Mouse (Mus musculus) kidney, embryonic 16.5 days (tissue): ENCODE results near the gene Jazf1. TPM values are rescaled to one million over a fixed set of nuclear protein-coding genes. Genes with fewer than 3 reads are reported as not detected.

ENCODE experiments used
- ATAC-seq: fragments of 200-750 bp; cut with Nextera tagmentation; 2 replicates; pipeline ENCODE4 v1.8.0; 2017; ENCODE audit warnings: moderate TSS enrichment; ENCODE audit not compliant: low FRiP score, low TSS enrichment
- H3K27ac ChIP-seq: fragments of 300-500 bp; sonication (generic); 2 replicates; pipeline ENCODE4 v1.5.1; 2014; ENCODE audit warnings: low read length
- H3K27me3 ChIP-seq: fragments of 300-500 bp; sonication (generic); 2 replicates; pipeline ENCODE4 v1.6.1; 2014; ENCODE audit warnings: low read length, control low read depth, mixed read lengths; ENCODE audit not compliant: insufficient read depth
- H3K36me3 ChIP-seq: fragments of 300-500 bp; sonication (generic); 2 replicates; pipeline ENCODE4 v1.6.1; 2014; ENCODE audit warnings: low read length, control low read depth, mixed read lengths; ENCODE audit not compliant: insufficient read depth
- H3K4me1 ChIP-seq: fragments of 300-500 bp; sonication (generic); 2 replicates; pipeline ENCODE4 v1.6.1; 2014; ENCODE audit warnings: low read length, control low read depth, mixed read lengths; ENCODE audit not compliant: insufficient read depth
- H3K4me2 ChIP-seq: fragments of 300-500 bp; sonication (generic); replicated peaks from 2 replicates; pipeline ENCODE4 v1.6.1; 2014; ENCODE audit warnings: low read depth, low read length
- H3K4me3 ChIP-seq: fragments of 300-500 bp; sonication (generic); 2 replicates; pipeline ENCODE4 v1.5.1; 2014; ENCODE audit warnings: mild to moderate bottlenecking, low read length
- H3K9ac ChIP-seq: fragments of 300-500 bp; sonication (generic); replicated peaks from 2 replicates; pipeline ENCODE4 v1.6.1; 2014; ENCODE audit warnings: low read length
- H3K9me3 ChIP-seq: fragments of 300-500 bp; sonication (generic); 2 replicates; pipeline ENCODE4 v1.6.1; 2016; ENCODE audit warnings: low read length, control low read depth
- WGBS: fragments of 180-500 bp; shearing (Covaris S2); extraction: QIAGEN DNeasy Blood & Tissue Kit; methylation state at CpG from one replicate; pipeline ENCODE4 v1.1.7; 2014; 5-methylcytosine and 5-hydroxymethylcytosine counted together
- polyA plus RNA-seq: library from polyadenylated mRNA; unstranded; fragments of >200 nt; fragmentation: Nextera tagmentation; extraction: Ambion mirVana; gene quantifications from 2 replicates; pipeline ENCODE4 v1.2.1, GENCODE M21; 2015

Gene Jazf1
- polyA plus RNA-seq, 1 experiment from 2014 or later, result 3.3 TPM

DNA sequence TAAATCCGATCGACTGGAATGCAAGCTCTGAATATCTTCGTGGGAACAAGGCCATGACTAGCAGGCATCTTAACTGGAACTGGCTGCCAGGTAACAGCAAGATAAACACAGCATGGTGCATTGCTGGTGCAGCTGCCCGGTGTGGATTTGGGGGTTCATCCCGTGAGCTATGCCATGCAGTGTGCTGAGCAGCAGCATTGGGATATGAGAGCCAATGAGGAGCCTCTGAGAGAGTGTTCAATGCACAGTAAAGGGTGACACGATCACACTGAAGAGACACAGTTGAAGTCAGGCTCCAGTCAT is 105.0 kb downstream of the Jazf1 start:
- no peak overlapping the region for H3K4me3 ChIP-seq
- no peaks in the 10 kb centered on the region for H3K9me3 ChIP-seq
- peaks cover 23% of the 10 kb centered on the region for H3K4me1 ChIP-seq
- no peak overlapping the region for H3K9ac ChIP-seq
- WGBS, result 45% methylated on average over 6 of the region's 6 CpGs
- no peak overlapping the region for H3K27ac ChIP-seq
- no peaks in the 10 kb centered on the region for H3K36me3 ChIP-seq
- no peak overlapping the region for H3K4me2 ChIP-seq
- ATAC-seq, result no peak
- H3K27me3 ChIP-seq, result no peaks in the 10 kb centered on the region

DNA sequence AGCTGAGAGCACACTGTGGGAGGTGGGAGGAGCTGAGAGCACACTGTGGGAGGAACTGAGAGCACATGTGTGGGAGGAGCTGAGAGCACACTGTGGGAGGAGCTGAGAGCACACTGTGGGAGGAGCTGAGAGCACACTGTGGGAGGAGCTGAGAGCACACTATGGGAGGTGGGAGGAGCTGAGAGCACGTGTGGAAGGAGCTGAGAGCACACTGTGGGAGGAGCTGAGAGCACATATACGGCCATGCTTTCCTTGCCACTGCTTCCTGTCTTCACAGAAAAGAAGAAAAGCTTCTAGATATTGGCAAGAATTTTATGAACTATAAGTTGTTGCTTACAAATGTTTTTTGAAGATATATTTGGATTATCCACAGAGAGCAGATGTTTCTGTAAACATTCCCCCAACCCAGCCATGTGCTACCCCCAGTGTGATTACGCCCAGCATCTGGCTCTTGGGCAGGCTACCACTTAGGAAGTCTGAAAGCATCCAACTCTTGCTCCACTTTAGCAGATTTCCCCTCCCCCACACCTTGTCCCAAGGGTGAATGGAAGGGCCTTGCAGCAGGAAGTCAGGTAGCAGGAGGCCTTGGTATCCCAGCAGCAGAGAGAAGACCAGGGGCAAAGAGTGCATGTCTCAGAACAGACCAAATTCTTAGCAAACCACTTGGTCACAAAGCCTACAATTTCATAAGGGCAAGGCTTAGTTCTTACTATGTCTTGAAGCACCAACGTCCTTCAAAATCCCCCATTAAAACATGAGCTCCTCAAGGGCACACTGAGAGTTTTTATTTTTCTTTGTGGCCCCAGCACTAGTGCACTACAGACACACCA is 105.6 kb downstream of the Jazf1 start:
- Histone ChIP-seq H3K27me3 (no peaks in the 10 kb centered on the region), H3K4me2 (no peak overlapping the region), H3K27ac (peak overlapping the region; percentile 49; the same call in 1 of the 2 replicates), H3K9ac (no peak overlapping the region), H3K36me3 (no peaks in the 10 kb centered on the region), H3K4me1 (peaks cover 21% of the 10 kb centered on the region), H3K4me3 (no peak overlapping the region), H3K9me3 (no peaks in the 10 kb centered on the region)
- ATAC-seq, result no peak
- 52% methylated on average over 4 of the region's 4 CpGs for WGBS

DNA sequence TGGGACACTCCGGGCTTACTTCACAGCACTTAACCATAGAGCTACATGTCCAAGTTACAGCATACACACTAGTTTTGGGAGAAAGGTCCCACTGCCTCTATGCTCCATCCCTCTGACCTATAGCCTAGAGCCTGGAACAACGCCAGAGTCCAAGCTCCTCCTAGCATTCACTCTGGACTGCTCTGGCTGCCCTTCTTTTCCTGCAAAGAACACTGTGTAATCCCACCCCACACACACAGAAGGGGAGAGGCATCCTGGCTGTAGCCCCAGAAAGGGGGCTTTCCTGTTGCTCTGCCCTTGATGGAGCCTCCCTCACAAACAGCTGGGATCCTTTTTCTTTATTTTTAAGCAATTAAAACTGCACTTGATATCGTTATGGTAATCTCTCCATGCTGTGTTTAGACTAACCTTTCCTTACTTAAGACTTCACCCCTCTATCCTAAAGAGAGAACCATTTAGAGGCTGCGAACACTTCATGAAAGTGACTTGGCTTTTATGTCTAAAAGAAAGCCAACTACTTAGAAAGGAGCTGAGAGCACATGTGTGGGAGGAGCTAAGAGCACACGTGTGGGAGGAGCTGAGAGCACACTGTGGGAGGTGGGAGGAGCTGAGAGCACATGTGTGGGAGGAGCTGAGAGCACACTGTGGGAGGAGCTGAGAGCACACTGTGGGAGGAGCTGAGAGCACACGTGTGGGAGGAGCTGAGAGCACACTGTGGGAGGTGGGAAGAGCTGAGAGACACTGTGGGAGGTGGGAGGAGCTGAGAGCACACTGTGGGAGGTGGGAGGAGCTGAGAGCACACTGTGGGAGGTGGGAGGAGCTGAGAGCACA is 106.6 kb downstream of the Jazf1 start:
- Histone ChIP-seq H3K4me1 (peaks cover 17% of the 10 kb centered on the region), H3K36me3 (no peaks in the 10 kb centered on the region), H3K27me3 (no peaks in the 10 kb centered on the region), H3K9me3 (no peaks in the 10 kb centered on the region), H3K27ac (peak overlapping the region; percentile 49), H3K4me3 (no peak overlapping the region), H3K9ac (no peak overlapping the region), H3K4me2 (no peak overlapping the region)
- WGBS, result 50% methylated on average over 6 of the region's 6 CpGs
- ATAC-seq, result peak; percentile 88

DNA sequence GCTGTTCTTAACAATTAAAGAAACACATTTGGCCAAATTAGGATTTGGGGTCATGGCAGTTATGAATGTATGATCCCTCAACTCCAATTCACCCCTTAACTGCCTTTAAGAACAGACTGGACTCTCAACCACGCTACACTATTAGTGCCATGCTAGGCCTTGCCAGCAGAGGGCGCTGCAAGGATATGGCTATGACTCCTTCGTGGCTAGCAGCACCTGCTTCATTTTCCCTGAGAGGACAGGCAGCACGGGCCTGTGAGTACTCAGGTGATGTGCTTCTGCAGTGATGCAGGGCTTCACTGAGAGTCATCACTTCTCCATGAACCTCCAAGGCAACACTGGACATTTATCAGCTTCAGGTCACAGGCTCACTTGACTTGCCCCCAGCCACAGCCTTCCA is 110.7 kb downstream of the Jazf1 start:
- WGBS, result 11% methylated on average over 4 of the region's 4 CpGs
- H3K4me1 ChIP-seq, result peaks cover 20% of the 10 kb centered on the region
- H3K9ac ChIP-seq, result no peak overlapping the region
- H3K27ac ChIP-seq, result no peak overlapping the region
- no peak overlapping the region for H3K4me3 ChIP-seq
- no peaks in the 10 kb centered on the region for H3K36me3 ChIP-seq
- no peak overlapping the region for H3K4me2 ChIP-seq
- H3K9me3 ChIP-seq, result no peaks in the 10 kb centered on the region
- H3K27me3 ChIP-seq, result no peaks in the 10 kb centered on the region
- no peak for ATAC-seq

DNA sequence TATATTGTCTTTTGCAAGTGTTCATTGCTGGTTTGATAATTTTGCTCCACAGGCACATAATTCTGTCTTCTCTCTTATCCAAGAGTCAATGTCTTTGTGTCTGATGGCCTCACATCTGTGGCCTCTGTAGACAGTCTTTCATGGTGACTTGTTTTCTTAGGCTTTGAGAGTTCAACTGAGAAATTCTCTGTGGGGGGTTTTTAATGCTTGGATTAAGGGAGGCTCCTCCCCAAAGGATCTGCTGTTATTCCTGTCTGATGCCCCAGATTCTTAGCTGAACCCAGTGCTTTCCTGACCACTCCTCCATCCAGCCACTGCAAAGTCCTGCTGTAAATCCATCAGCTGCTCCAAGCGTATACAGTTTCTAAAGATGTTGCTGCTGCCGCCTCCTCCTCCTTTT is 112.3 kb downstream of the Jazf1 start:
- Histone ChIP-seq H3K4me3 (no peak overlapping the region), H3K9ac (no peak overlapping the region), H3K9me3 (no peaks in the 10 kb centered on the region), H3K4me1 (peaks cover 17% of the 10 kb centered on the region; the same call in 1 of the 2 replicates), H3K27ac (no peak overlapping the region), H3K4me2 (no peak overlapping the region), H3K36me3 (no peaks in the 10 kb centered on the region), H3K27me3 (no peaks in the 10 kb centered on the region)
- 51% methylated on average over 2 of the region's 2 CpGs for WGBS
- no peak for ATAC-seq

DNA sequence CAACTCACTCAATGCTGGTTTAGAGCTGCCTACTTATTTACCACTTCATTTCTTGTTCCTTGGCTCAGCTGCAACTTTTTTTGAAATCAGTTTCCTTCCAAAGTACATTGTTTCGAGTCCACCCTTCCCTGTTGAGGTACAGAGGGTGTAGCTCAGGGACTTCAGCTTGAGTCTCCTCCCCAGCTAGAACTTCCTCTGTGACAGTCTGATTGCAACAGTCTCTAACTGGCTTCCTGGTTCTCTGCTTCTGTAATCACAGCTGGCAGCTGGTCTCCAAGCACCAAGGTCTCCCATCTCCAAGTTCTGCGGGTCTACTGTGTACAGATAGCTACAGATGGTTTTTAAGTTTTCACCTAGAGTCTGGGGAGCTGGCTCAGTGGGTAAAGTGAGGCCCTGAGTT is 113.1 kb downstream of the Jazf1 start:
- H3K4me2 ChIP-seq, result no peak overlapping the region
- H3K27ac ChIP-seq, result no peak overlapping the region
- H3K36me3 ChIP-seq, result no peaks in the 10 kb centered on the region
- ATAC-seq, result no peak
- H3K4me1 ChIP-seq, result peaks cover 17% of the 10 kb centered on the region; the same call in 1 of the 2 replicates
- H3K27me3 ChIP-seq, result no peaks in the 10 kb centered on the region
- H3K9ac ChIP-seq, result no peak overlapping the region
- WGBS, result 76% methylated on average over 2 of the region's 2 CpGs
- no peaks in the 10 kb centered on the region for H3K9me3 ChIP-seq
- H3K4me3 ChIP-seq, result no peak overlapping the region

DNA sequence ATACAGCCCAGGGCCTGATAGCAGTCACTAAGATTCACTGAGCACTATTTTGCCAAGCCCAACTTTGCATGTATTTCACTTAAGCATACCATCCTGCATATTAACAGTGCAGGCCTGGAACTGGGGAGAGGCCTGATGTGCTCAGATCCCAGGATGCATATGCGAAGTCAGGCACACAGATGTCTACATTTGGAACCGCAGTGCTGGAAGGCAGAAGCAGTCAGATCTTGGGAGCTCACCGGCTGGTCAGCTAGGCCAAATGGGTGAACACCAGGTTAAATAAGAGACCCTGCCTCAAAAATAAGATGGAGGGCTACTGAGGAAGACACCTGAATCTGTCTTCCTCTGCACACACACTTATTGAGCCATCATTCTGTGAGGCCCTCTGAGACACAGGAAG is 113.6 kb downstream of the Jazf1 start:
- Histone ChIP-seq H3K36me3 (no peaks in the 10 kb centered on the region), H3K4me1 (peaks cover 17% of the 10 kb centered on the region; the same call in 1 of the 2 replicates), H3K4me3 (no peak overlapping the region), H3K27me3 (no peaks in the 10 kb centered on the region), H3K9ac (no peak overlapping the region), H3K4me2 (no peak overlapping the region), H3K27ac (no peak overlapping the region), H3K9me3 (no peaks in the 10 kb centered on the region)
- ATAC-seq, result no peak
- 91% methylated on average over 3 of the region's 3 CpGs for WGBS

DNA sequence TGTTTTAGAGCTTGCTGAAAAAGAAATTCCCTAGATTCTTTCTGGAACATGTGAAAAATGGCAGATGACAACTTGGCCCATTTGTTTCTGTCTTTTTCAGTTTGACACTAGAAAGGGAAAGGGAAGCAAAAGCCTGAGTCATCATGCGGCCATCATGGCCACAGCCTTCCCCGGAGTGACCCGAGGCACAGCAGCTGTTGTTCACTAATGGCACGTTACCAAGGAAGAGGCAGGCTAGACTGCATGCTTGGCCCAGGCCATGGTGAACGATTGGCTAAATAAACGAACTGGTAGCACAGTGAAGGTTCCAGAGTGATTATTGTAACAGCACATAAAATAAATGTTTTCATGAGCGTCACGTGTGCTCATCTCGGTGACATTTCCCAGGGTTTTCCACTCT is 114.0 kb downstream of the Jazf1 start:
- no peaks in the 10 kb centered on the region for H3K9me3 ChIP-seq
- no peaks in the 10 kb centered on the region for H3K27me3 ChIP-seq
- WGBS, result 70% methylated on average over 9 of the region's 9 CpGs
- ATAC-seq, result no peak
- H3K4me3 ChIP-seq, result no peak overlapping the region
- no peaks in the 10 kb centered on the region for H3K36me3 ChIP-seq
- no peak overlapping the region for H3K9ac ChIP-seq
- no peak overlapping the region for H3K4me2 ChIP-seq
- H3K4me1 ChIP-seq, result peaks cover 17% of the 10 kb centered on the region; the same call in 1 of the 2 replicates
- H3K27ac ChIP-seq, result no peak overlapping the region

DNA sequence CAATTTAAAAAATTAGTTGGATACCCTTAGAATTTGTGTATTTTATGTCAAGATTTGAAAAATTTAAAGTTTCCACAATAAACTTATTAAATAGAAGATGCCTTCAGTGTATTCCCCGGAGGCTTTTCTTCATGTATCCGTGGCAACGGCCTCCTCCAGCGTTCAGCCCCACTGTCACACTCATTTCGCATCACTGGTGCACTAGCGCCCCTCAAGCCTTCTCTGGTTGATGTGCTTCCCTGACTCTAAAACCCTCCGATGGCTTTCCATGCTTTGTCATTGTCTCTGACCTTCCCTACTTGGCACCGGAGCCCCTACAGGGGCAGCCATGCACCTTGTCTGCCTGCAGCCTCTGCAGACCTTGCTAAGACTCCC is 115.9 kb downstream of the Jazf1 start:
- no peaks in the 10 kb centered on the region for H3K27me3 ChIP-seq
- ATAC-seq, result no peak
- WGBS, result 82% methylated on average over 8 of the region's 8 CpGs

More for the DNA sequence above, 115.9 kb downstream of the Jazf1 start:
- H3K27ac ChIP-seq, result no peak overlapping the region
- no peak overlapping the region for H3K4me2 ChIP-seq
- H3K9ac ChIP-seq, result no peak overlapping the region
- H3K9me3 ChIP-seq, result no peaks in the 10 kb centered on the region
- H3K4me3 ChIP-seq, result no peak overlapping the region
- no peaks in the 10 kb centered on the region for H3K36me3 ChIP-seq
- H3K4me1 ChIP-seq, result peaks cover 17% of the 10 kb centered on the region; the same call in 1 of the 2 replicates
